Mouse (Mus musculus) cerebellum, postnatal 36 days (tissue): ENCODE data around the gene Snrnp40.

Experiments
- DNase-seq, 2 experiments: peaks; one replicate each; pipeline ENCODE4 v3.0.0; 2021 to 2022; ENCODE audit warnings: mixed read lengths in 2 of 2

Snrnp40 gene

DNA sequence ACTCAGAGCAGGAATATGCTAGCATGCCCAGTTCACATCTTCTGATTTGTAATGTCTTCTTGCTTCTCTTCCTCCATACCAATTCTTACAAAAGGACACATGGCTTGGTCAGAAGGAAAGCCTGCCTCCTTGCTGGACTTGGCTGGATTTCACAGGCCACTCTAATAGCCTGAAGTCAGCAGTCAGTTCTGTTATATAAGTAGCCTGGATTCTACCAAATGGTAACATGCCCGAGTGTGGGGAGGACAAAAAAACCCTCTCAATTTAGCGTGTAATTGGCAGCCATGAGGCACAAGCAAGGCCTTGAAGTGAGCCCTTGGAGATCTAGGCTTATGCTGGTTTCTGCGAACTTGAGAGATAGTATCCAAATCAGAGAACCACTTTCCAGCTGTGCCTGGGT lies 27.3 kb downstream of the Snrnp40 start:
- peak; percentile 61 to 64 for DNase-seq

- no peak for DNase-seq
Observed at GRCm38 (mm10) chr4:130389496-130389895, 29.6 kb downstream of the Snrnp40 start.

DNA sequence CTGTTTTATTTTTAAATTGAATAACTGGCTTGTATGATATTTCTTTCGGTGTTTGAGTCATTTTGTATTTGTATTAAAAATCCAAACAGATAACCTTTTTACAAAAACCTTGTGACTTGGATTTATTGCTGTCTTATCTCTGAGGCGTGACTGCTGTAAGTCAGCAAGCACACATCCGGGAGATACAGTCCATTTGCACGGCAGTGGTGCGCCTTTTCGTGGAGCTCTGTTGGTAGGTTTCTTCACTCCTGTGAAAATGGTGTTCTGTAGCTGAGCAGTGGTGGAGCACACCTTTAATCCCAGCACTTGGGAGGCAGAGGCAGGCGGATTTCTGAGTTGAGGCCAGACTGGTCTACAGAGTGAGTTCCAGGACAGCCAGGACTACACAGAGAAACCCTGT lies 30.0 kb downstream of the Snrnp40 start:
- no peak for DNase-seq

DNA sequence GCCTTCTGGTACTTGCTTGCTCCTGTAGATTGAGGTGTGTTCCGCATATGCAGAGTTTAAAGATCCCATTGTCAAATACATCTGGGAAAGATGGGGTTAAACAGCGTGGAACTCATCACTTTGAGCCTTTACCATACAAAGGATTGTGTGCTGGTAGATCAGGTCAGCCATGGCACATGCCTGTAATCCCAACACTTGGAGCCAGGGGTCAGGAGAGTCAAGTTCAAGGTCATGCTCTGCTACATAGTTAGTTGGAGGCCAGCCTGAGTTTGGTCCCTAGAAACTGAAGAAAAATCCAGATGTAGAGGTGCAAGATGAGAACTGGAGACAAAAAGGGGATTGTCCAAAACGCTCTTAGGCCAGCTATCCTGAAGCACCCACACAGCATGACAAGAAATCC lies 31.3 kb downstream of the Snrnp40 start:
- no peak for DNase-seq
